Mouse (Mus musculus) hindbrain, embryonic 14.5 days (tissue): Measurements from ENCODE around the gene Rmnd1. TPM values are rescaled to one million over a fixed set of nuclear protein-coding genes. Genes with fewer than 3 reads are reported as not detected.

ENCODE experiments used
- ATAC-seq: fragments of 200-750 bp; cut with Nextera tagmentation; 2 replicates; pipeline ENCODE4 v1.8.0; 2017; ENCODE audit warnings: moderate number of reproducible peaks, mild to moderate bottlenecking, moderate TSS enrichment, moderate library complexity; ENCODE audit not compliant: low FRiP score
- DNase-seq: peaks from one replicate; pipeline ENCODE4 v3.0.0-alpha.2; 2015; ENCODE audit warnings: low spot score
- H3K27ac ChIP-seq: fragments of 300-500 bp; sonication (generic); 2 replicates; pipeline ENCODE4 v1.5.1; 2014; ENCODE audit warnings: mild to moderate bottlenecking, moderate library complexity
- H3K27me3 ChIP-seq: fragments of 300-500 bp; sonication (generic); 2 replicates; pipeline ENCODE4 v1.6.1; 2014; ENCODE audit warnings: mild to moderate bottlenecking, low read length, mixed read lengths; ENCODE audit not compliant: control insufficient read depth, insufficient read depth
- H3K36me3 ChIP-seq: fragments of 300-500 bp; sonication (generic); replicated peaks from 2 replicates; pipeline ENCODE4 v1.6.1; 2014; ENCODE audit not compliant: control insufficient read depth, insufficient read depth
- H3K4me1 ChIP-seq: fragments of 300-500 bp; sonication (generic); replicated peaks from 2 replicates; pipeline ENCODE4 v1.6.1; 2014; ENCODE audit warnings: antibody characterized with exemption, low read length, mixed read lengths; ENCODE audit not compliant: control insufficient read depth, insufficient read depth
- H3K4me2 ChIP-seq: fragments of 300-500 bp; sonication (generic); replicated peaks from 2 replicates; pipeline ENCODE4 v1.6.1; 2014; ENCODE audit warnings: mild to moderate bottlenecking, moderate library complexity
- H3K4me3 ChIP-seq: fragments of 300-500 bp; sonication (generic); replicated peaks from 2 replicates; pipeline ENCODE4 v1.5.1; 2014; ENCODE audit warnings: mild to moderate bottlenecking, low read length
- H3K9ac ChIP-seq: fragments of 300-500 bp; sonication (generic); 2 replicates; pipeline ENCODE4 v1.6.1; 2014
- H3K9me3 ChIP-seq: fragments of 300-500 bp; sonication (generic); 2 replicates; pipeline ENCODE4 v1.6.1; 2016; ENCODE audit warnings: low read length; ENCODE audit not compliant: control insufficient read depth
- WGBS: fragments of 180-500 bp; shearing (Covaris S2); extraction: QIAGEN DNeasy Blood & Tissue Kit; methylation state at CpG from one replicate; pipeline ENCODE4 v1.1.7; 2014; 5-methylcytosine and 5-hydroxymethylcytosine counted together
- polyA plus RNA-seq: library from polyadenylated mRNA; unstranded; fragments of >200 nt; fragmentation: Nextera tagmentation; extraction: Ambion mirVana; gene quantifications from 2 replicates; pipeline ENCODE4 v1.2.1, GENCODE M21; 2014

Rmnd1 gene
- polyA plus RNA-seq, 1 experiment from 2014 or later = 50.6 TPM

GRCm38 (mm10) chr10:4405511-4405910 lies 26.7 kb downstream of the Rmnd1 start:
- H3K27ac ChIP-seq = no peak overlapping the region
- H3K9me3 ChIP-seq = no peaks in the 10 kb centered on the region
- no peaks in the 10 kb centered on the region for H3K27me3 ChIP-seq
- peaks cover 67% of the 10 kb centered on the region for H3K36me3 ChIP-seq
- ATAC-seq = no peak
- 86% methylated on average over 5 of the region's 5 CpGs for WGBS
- H3K4me1 ChIP-seq = no peaks in the 10 kb centered on the region
- H3K4me2 ChIP-seq = no peak overlapping the region
- H3K4me3 ChIP-seq = no peak overlapping the region
- H3K9ac ChIP-seq = no peak overlapping the region
- DNase-seq = no peak

GRCm38 (mm10) chr10:4404895-4405491 lies 27.2 kb downstream of the Rmnd1 start:
- Histone ChIP-seq H3K36me3 (peaks cover 63% of the 10 kb centered on the region), H3K27me3 (no peaks in the 10 kb centered on the region), H3K27ac (no peak overlapping the region), H3K4me1 (no peaks in the 10 kb centered on the region), H3K4me2 (no peak overlapping the region), H3K4me3 (no peak overlapping the region), H3K9ac (no peak overlapping the region), H3K9me3 (no peaks in the 10 kb centered on the region)
- DNase-seq (peak; percentile 84), ATAC-seq (peak; percentile 74)
- WGBS = 60% methylated on average over 5 of the region's 5 CpGs

GRCm38 (mm10) chr10:4398058-4398457 lies 34.1 kb downstream of the Rmnd1 start:
- Histone ChIP-seq H3K4me1 (no peaks in the 10 kb centered on the region), H3K4me2 (no peak overlapping the region), H3K27me3 (no peaks in the 10 kb centered on the region), H3K9me3 (no peaks in the 10 kb centered on the region), H3K9ac (no peak overlapping the region), H3K4me3 (no peak overlapping the region), H3K36me3 (peaks cover 28% of the 10 kb centered on the region), H3K27ac (no peak overlapping the region)
- DNase-seq (no peak), ATAC-seq (no peak)
- WGBS = 89% methylated on average over 5 of the region's 5 CpGs

- ATAC-seq (no peak), DNase-seq (no peak)
- peaks cover 19% of the 10 kb centered on the region for H3K4me1 ChIP-seq
- H3K27ac ChIP-seq = no peak overlapping the region
- no peaks in the 10 kb centered on the region for H3K27me3 ChIP-seq
- no peaks in the 10 kb centered on the region for H3K9me3 ChIP-seq
- no peak overlapping the region for H3K4me2 ChIP-seq
- H3K9ac ChIP-seq = no peak overlapping the region
- H3K36me3 ChIP-seq = peaks cover 15% of the 10 kb centered on the region
- 96% methylated on average over 3 of the region's 3 CpGs for WGBS
- H3K4me3 ChIP-seq = no peak overlapping the region
These were observed 36.9 kb downstream of the Rmnd1 start for GRCm38 (mm10) chr10:4395321-4395720.

- no peak overlapping the region for H3K9ac ChIP-seq
- no peak overlapping the region for H3K4me2 ChIP-seq
- H3K27ac ChIP-seq = no peak overlapping the region
- WGBS = 51% methylated on average over 6 of the region's 6 CpGs
- H3K27me3 ChIP-seq = no peaks in the 10 kb centered on the region
- DNase-seq (no peak), ATAC-seq (no peak)
- H3K4me3 ChIP-seq = no peak overlapping the region
- peaks cover 7% of the 10 kb centered on the region; the same call in 1 of the 2 replicates for H3K36me3 ChIP-seq
- no peaks in the 10 kb centered on the region for H3K9me3 ChIP-seq
- peaks cover 36% of the 10 kb centered on the region for H3K4me1 ChIP-seq
These were observed 40.3 kb downstream of the Rmnd1 start for GRCm38 (mm10) chr10:4391851-4392250.

- peaks cover 4% of the 10 kb centered on the region; the same call in 1 of the 2 replicates for H3K36me3 ChIP-seq
- peaks cover 36% of the 10 kb centered on the region for H3K4me1 ChIP-seq
- no peak overlapping the region for H3K4me3 ChIP-seq
- no peaks in the 10 kb centered on the region for H3K27me3 ChIP-seq
- H3K9me3 ChIP-seq = no peaks in the 10 kb centered on the region
- no peak for DNase-seq
- ATAC-seq = no peak
- H3K9ac ChIP-seq = no peak overlapping the region
- WGBS = 79% methylated on average over 5 of the region's 5 CpGs
- peak overlapping the region; percentile 18; the same call in 1 of the 2 replicates for H3K4me2 ChIP-seq
- no peak overlapping the region for H3K27ac ChIP-seq
These were observed 41.1 kb downstream of the Rmnd1 start for GRCm38 (mm10) chr10:4391076-4391475.

- Histone ChIP-seq H3K4me2 (peak overlapping the region; percentile 18; the same call in 1 of the 2 replicates), H3K4me3 (no peak overlapping the region)
These were observed 41.6 kb downstream of the Rmnd1 start for GRCm38 (mm10) chr10:4390550-4390949.

GRCm38 (mm10) chr10:4389461-4390112 lies 42.6 kb downstream of the Rmnd1 start:
- peak overlapping the region; percentile 71 for H3K4me2 ChIP-seq
- peak overlapping the region; percentile 82 for H3K4me3 ChIP-seq
- no peaks in the 10 kb centered on the region for H3K9me3 ChIP-seq
- peaks cover 36% of the 10 kb centered on the region for H3K4me1 ChIP-seq
- no peak overlapping the region for H3K27ac ChIP-seq
- no peak for DNase-seq
- peaks cover 4% of the 10 kb centered on the region; the same call in 1 of the 2 replicates for H3K36me3 ChIP-seq
- ATAC-seq = no peak
- 48% methylated on average over 5 of the region's 5 CpGs for WGBS
- H3K27me3 ChIP-seq = no peaks in the 10 kb centered on the region
- peak overlapping the region; percentile 98 for H3K9ac ChIP-seq

More at GRCm38 (mm10) chr10:4390550-4390949, 41.6 kb downstream of the Rmnd1 start:
- Histone ChIP-seq H3K27ac (no peak overlapping the region), H3K4me1 (peaks cover 36% of the 10 kb centered on the region), H3K9ac (no peak overlapping the region), H3K9me3 (no peaks in the 10 kb centered on the region), H3K36me3 (peaks cover 4% of the 10 kb centered on the region; the same call in 1 of the 2 replicates), H3K27me3 (no peaks in the 10 kb centered on the region)
- ATAC-seq = no peak
- WGBS = 73% methylated on average over 2 of the region's 2 CpGs
- no peak for DNase-seq

- ATAC-seq = no peak
- Histone ChIP-seq H3K27me3 (no peaks in the 10 kb centered on the region), H3K9me3 (no peaks in the 10 kb centered on the region), H3K27ac (no peak overlapping the region), H3K4me1 (peaks cover 36% of the 10 kb centered on the region), H3K4me3 (peak overlapping the region; percentile 82), H3K36me3 (peaks cover 4% of the 10 kb centered on the region; the same call in 1 of the 2 replicates), H3K4me2 (peak overlapping the region; percentile 71), H3K9ac (peak overlapping the region; percentile 98)
- WGBS = 29% methylated on average over 10 of the region's 10 CpGs
- DNase-seq = no peak
These were observed 43.2 kb downstream of the Rmnd1 start for GRCm38 (mm10) chr10:4389036-4389435.
